Mouse (Mus musculus): ENCODE results near the gene Zfp592. TPM values are rescaled to one million over a fixed set of nuclear protein-coding genes. Genes with fewer than 3 reads are reported as not detected.

The Zfp592 gene
- polyA plus RNA-seq, 1 experiment from 2014 or later = 13.4 TPM

GRCm38 (mm10) chr7:80999536-80999935 lies 6.1 kb downstream of the Zfp592 start:
- H3K9me3 ChIP-seq (replicated peaks; ENCODE audit: control insufficient read depth, low read length) = no peaks in the 10 kb centered on the region
- 90% methylated on average over 2 of the region's 2 CpGs for WGBS (ENCODE audit: insufficient replicate concordance)
- H3K36me3 ChIP-seq (ENCODE audit: control insufficient read depth, insufficient read depth, low read length) = no peaks in the 10 kb centered on the region
- ATAC-seq (replicated peaks; ENCODE audit: insufficient number of reproducible peaks, low FRiP score, low TSS enrichment) = no peak
- H3K4me3 ChIP-seq (ENCODE audit: low read depth, low read length) = no peak overlapping the region
- H3K4me1 ChIP-seq (ENCODE audit: control insufficient read depth, insufficient read depth, low read length) = peaks cover 25% of the 10 kb centered on the region
- no peak overlapping the region for H3K4me2 ChIP-seq
- no peaks in the 10 kb centered on the region for H3K27me3 ChIP-seq (ENCODE audit: control insufficient read depth, insufficient read depth, low read length)
- no peak overlapping the region for H3K27ac ChIP-seq (ENCODE audit: low read depth, low read length)
- H3K9ac ChIP-seq (ENCODE audit: low read depth, low read length) = no peak overlapping the region

DNA sequence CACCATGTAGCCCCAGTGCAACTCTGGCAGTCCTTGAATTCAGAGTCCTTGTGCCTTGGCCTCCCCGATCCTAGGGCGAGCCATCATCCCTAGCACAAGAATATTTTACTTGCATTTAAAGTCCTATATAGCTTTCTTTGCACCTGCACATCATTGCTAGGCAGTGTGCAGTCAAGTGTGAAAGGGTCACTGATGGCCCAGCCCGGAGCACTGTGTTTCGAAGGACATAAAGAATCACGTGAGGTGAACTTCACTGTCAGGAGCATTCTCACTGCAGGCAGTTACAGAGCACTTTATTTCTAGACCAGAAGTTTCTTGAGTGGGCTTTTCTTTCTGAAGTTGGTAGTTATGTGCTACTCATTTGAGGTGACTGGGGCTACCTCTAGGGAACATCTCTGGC lies 8.4 kb downstream of the Zfp592 start:
- no peak for ATAC-seq (replicated peaks; ENCODE audit: insufficient number of reproducible peaks, low FRiP score, low TSS enrichment)

DNA sequence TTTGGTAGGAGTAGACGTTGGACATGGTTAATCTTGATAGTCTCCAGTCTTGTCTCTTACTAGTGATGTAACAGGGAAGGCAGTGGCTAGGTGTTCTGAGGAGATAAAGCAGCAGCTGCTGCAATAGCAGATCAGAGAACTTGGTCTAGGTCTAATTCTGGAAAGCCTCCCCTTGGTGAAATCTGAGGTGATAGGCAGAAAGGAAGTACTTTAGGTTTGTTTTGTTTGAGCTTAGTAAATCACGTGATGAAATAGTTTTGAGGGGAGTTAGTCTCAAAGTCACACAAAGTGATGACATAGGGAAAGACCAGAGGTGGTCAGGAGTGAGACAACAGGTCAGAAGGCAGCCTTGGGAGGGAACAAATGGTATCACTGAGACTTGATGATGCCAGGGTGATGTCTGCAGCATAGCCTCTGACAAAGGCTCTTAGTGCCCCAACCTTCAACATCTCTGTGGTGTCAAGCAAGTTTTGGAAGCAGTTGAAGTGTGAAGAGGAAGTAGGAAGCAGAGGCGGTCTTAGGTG lies 11.1 kb downstream of the Zfp592 start:
- Histone ChIP-seq H3K9me3 (replicated peaks; ENCODE audit: control insufficient read depth, low read length) (no peaks in the 10 kb centered on the region), H3K9ac (ENCODE audit: low read depth, low read length) (no peak overlapping the region), H3K4me1 (ENCODE audit: control insufficient read depth, insufficient read depth, low read length) (peaks cover 14% of the 10 kb centered on the region), H3K27ac (ENCODE audit: low read depth, low read length) (no peak overlapping the region), H3K27me3 (ENCODE audit: control insufficient read depth, insufficient read depth, low read length) (no peaks in the 10 kb centered on the region), H3K4me3 (ENCODE audit: low read depth, low read length) (no peak overlapping the region), H3K36me3 (ENCODE audit: control insufficient read depth, insufficient read depth, low read length) (peaks cover under 1% of the 10 kb centered on the region; the same call in 1 of the 2 replicates), H3K4me2 (no peak overlapping the region)
- no peak for ATAC-seq (replicated peaks; ENCODE audit: insufficient number of reproducible peaks, low FRiP score, low TSS enrichment)
- 27% methylated on average over 3 of the region's 3 CpGs for WGBS (ENCODE audit: insufficient replicate concordance)

More for the DNA sequence above, 8.4 kb downstream of the Zfp592 start:
- Histone ChIP-seq H3K9me3 (replicated peaks; ENCODE audit: control insufficient read depth, low read length) (no peaks in the 10 kb centered on the region), H3K4me2 (no peak overlapping the region), H3K27ac (ENCODE audit: low read depth, low read length) (no peak overlapping the region), H3K4me1 (ENCODE audit: control insufficient read depth, insufficient read depth, low read length) (peaks cover 14% of the 10 kb centered on the region), H3K36me3 (ENCODE audit: control insufficient read depth, insufficient read depth, low read length) (no peaks in the 10 kb centered on the region), H3K9ac (ENCODE audit: low read depth, low read length) (no peak overlapping the region), H3K27me3 (ENCODE audit: control insufficient read depth, insufficient read depth, low read length) (no peaks in the 10 kb centered on the region), H3K4me3 (ENCODE audit: low read depth, low read length) (no peak overlapping the region)
- 81% methylated on average over 5 of the region's 5 CpGs for WGBS (ENCODE audit: insufficient replicate concordance)

DNA sequence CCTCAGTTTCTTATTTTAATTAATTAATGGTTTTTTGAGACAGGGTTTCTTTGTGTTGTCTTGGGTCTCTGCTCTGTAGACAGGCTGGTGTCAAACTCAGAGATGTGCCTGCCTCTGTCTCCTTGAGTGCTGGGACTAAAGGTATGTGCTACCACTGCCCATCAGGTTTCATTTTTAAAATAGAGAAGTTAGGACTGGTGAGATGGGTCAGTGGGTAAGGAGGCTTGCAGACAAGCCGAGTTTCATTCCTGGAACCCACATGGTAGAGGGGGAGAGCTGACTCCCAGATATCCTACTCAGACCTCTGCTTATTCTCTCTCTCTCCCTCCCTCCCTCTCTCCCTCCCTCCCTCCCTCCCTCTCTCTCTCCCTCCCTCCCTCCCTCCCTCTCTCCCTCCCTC lies 12.5 kb downstream of the Zfp592 start:
- Histone ChIP-seq H3K36me3 (ENCODE audit: control insufficient read depth, insufficient read depth, low read length) (peaks cover 5% of the 10 kb centered on the region; the same call in 1 of the 2 replicates), H3K27me3 (ENCODE audit: control insufficient read depth, insufficient read depth, low read length) (no peaks in the 10 kb centered on the region), H3K4me3 (ENCODE audit: low read depth, low read length) (no peak overlapping the region), H3K4me2 (no peak overlapping the region), H3K9me3 (replicated peaks; ENCODE audit: control insufficient read depth, low read length) (no peaks in the 10 kb centered on the region), H3K27ac (ENCODE audit: low read depth, low read length) (no peak overlapping the region), H3K9ac (ENCODE audit: low read depth, low read length) (no peak overlapping the region), H3K4me1 (ENCODE audit: control insufficient read depth, insufficient read depth, low read length) (peaks cover 14% of the 10 kb centered on the region)
- 54% methylated on average over 1 of the region's 1 CpGs for WGBS (ENCODE audit: insufficient replicate concordance)
- ATAC-seq (replicated peaks; ENCODE audit: insufficient number of reproducible peaks, low FRiP score, low TSS enrichment) = no peak

DNA sequence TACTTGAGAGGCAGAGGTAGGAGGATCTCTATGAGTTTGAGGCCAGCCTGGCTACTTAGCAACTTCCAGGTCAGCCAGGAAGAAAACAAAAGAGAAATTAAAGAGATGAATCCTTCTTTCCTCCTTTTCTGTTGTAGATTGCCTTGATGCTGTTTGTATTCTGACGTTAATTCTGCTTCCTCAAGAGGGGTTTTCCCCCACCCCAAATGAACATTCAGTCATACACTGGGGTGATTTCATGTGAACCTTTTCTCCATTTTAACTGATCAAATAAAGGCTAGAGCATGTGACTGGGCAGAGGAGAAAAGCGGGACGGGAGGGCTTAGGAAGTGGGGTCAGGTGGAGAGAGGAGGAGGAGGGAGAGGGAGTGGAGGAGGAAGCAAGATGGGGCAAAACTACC lies 14.8 kb downstream of the Zfp592 start:
- Histone ChIP-seq H3K27ac (ENCODE audit: low read depth, low read length) (no peak overlapping the region), H3K9me3 (replicated peaks; ENCODE audit: control insufficient read depth, low read length) (no peaks in the 10 kb centered on the region), H3K4me3 (ENCODE audit: low read depth, low read length) (no peak overlapping the region), H3K36me3 (ENCODE audit: control insufficient read depth, insufficient read depth, low read length) (peaks cover 5% of the 10 kb centered on the region; the same call in 1 of the 2 replicates), H3K4me2 (no peak overlapping the region), H3K9ac (ENCODE audit: low read depth, low read length) (no peak overlapping the region), H3K4me1 (ENCODE audit: control insufficient read depth, insufficient read depth, low read length) (peaks cover 14% of the 10 kb centered on the region), H3K27me3 (ENCODE audit: control insufficient read depth, insufficient read depth, low read length) (no peaks in the 10 kb centered on the region)
- 82% methylated on average over 3 of the region's 3 CpGs for WGBS (ENCODE audit: insufficient replicate concordance)
- no peak for ATAC-seq (replicated peaks; ENCODE audit: insufficient number of reproducible peaks, low FRiP score, low TSS enrichment)

DNA sequence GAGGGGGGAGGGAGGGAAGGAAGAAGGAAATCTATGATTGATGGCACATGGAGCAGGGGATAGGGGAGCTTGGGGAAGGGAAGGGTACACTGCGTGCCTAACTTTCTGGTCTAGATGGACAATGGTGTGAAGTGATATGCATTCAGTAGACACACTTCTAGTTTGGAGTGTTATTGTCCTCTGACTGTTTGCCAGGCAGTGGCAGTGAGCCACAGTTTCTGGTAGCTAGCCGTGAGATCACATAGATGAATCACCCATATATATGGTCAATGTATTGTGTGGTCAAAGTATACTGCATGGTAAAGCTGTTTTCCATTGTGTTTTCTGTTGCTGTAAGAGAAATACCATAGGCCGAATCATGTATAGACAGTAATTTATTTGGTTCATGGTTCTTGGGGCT lies 18.1 kb downstream of the Zfp592 start:
- H3K27me3 ChIP-seq (ENCODE audit: control insufficient read depth, insufficient read depth, low read length) = no peaks in the 10 kb centered on the region
- peaks cover 5% of the 10 kb centered on the region; the same call in 1 of the 2 replicates for H3K36me3 ChIP-seq (ENCODE audit: control insufficient read depth, insufficient read depth, low read length)
- H3K9me3 ChIP-seq (replicated peaks; ENCODE audit: control insufficient read depth, low read length) = no peaks in the 10 kb centered on the region
- no peak overlapping the region for H3K9ac ChIP-seq (ENCODE audit: low read depth, low read length)
- H3K27ac ChIP-seq (ENCODE audit: low read depth, low read length) = no peak overlapping the region
- WGBS (ENCODE audit: insufficient replicate concordance) = 95% methylated on average over 3 of the region's 3 CpGs
- no peaks in the 10 kb centered on the region for H3K4me1 ChIP-seq (ENCODE audit: control insufficient read depth, insufficient read depth, low read length)
- no peak for ATAC-seq (replicated peaks; ENCODE audit: insufficient number of reproducible peaks, low FRiP score, low TSS enrichment)
- H3K4me2 ChIP-seq = no peak overlapping the region
- H3K4me3 ChIP-seq (ENCODE audit: low read depth, low read length) = no peak overlapping the region

DNA sequence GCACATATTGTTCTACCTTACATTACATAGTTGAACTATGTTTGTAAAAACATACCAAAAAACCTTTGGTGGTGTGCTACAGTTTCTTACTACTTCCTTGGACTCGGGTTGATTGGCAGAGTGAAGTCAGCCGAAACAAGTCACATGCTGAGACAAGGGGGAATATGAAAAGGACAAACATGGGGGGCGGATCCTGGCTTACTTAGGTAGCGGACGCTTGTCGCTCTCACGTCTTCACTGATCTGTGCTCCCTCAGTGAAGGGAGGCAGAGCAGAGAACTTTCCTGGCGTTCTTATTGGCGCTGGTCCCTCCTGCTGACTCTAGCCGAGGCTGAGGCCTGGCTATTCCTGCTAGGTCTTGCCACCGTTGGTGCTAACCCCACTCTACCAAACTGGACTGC lies 26.8 kb downstream of the Zfp592 start:
- H3K9ac ChIP-seq (ENCODE audit: low read depth, low read length) = no peak overlapping the region
- H3K27me3 ChIP-seq (ENCODE audit: control insufficient read depth, insufficient read depth, low read length) = no peaks in the 10 kb centered on the region
- H3K36me3 ChIP-seq (ENCODE audit: control insufficient read depth, insufficient read depth, low read length) = peaks cover 16% of the 10 kb centered on the region
- 72% methylated on average over 11 of the region's 11 CpGs for WGBS (ENCODE audit: insufficient replicate concordance)
- H3K4me1 ChIP-seq (ENCODE audit: control insufficient read depth, insufficient read depth, low read length) = no peaks in the 10 kb centered on the region
- H3K4me3 ChIP-seq (ENCODE audit: low read depth, low read length) = no peak overlapping the region
- H3K4me2 ChIP-seq = no peak overlapping the region
- no peak overlapping the region for H3K27ac ChIP-seq (ENCODE audit: low read depth, low read length)
- no peak for ATAC-seq (replicated peaks; ENCODE audit: insufficient number of reproducible peaks, low FRiP score, low TSS enrichment)
- H3K9me3 ChIP-seq (replicated peaks; ENCODE audit: control insufficient read depth, low read length) = no peaks in the 10 kb centered on the region

DNA sequence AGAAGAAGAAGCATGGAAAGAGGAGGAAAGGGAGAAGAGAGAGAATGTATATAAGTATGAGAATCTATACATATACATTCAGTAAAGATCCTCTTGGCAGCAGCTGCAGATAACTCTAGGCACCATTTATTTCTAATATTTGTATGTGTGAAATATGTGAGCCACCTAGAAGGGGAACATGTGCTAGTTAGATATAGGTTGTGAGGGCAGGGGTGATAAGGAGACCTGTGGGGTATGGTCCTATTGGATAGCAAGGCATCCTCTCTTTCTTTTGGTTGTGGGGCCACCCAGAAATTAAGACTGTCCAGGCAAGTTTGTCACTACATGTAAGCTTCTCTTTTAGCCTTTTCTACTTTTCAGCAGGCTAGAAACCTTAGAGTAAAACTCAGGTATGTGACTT lies 29.2 kb downstream of the Zfp592 start:
- Histone ChIP-seq H3K9me3 (replicated peaks; ENCODE audit: control insufficient read depth, low read length) (no peaks in the 10 kb centered on the region), H3K9ac (ENCODE audit: low read depth, low read length) (no peak overlapping the region), H3K27me3 (ENCODE audit: control insufficient read depth, insufficient read depth, low read length) (no peaks in the 10 kb centered on the region), H3K36me3 (ENCODE audit: control insufficient read depth, insufficient read depth, low read length) (peaks cover 20% of the 10 kb centered on the region), H3K27ac (ENCODE audit: low read depth, low read length) (no peak overlapping the region), H3K4me3 (ENCODE audit: low read depth, low read length) (no peak overlapping the region), H3K4me2 (no peak overlapping the region), H3K4me1 (ENCODE audit: control insufficient read depth, insufficient read depth, low read length) (no peaks in the 10 kb centered on the region)
- ATAC-seq (replicated peaks; ENCODE audit: insufficient number of reproducible peaks, low FRiP score, low TSS enrichment) = no peak

DNA sequence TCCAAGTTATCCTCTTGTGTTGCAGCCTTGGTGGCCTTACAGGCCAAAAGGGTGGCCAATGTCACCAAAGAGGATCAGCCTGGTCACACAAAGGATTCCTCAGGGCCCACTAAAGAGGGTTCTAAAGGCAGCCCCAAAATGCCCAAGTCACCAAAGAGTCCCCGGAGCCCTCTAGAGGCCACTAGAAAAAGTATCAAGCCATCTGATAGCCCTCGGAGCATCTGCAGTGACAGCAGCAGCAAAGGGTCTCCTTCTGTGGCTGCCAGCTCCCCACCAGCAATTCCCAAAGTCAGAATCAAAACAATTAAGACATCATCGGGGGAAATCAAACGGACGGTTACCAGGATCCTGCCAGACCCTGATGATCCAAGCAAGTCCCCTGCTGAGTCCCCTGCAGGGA lies 30.6 kb downstream of the Zfp592 start:
- Histone ChIP-seq H3K4me2 (no peak overlapping the region), H3K9me3 (replicated peaks; ENCODE audit: control insufficient read depth, low read length) (no peaks in the 10 kb centered on the region), H3K4me3 (ENCODE audit: low read depth, low read length) (no peak overlapping the region), H3K4me1 (ENCODE audit: control insufficient read depth, insufficient read depth, low read length) (no peaks in the 10 kb centered on the region), H3K9ac (ENCODE audit: low read depth, low read length) (no peak overlapping the region), H3K27me3 (ENCODE audit: control insufficient read depth, insufficient read depth, low read length) (no peaks in the 10 kb centered on the region), H3K27ac (ENCODE audit: low read depth, low read length) (no peak overlapping the region), H3K36me3 (ENCODE audit: control insufficient read depth, insufficient read depth, low read length) (peaks cover 20% of the 10 kb centered on the region)
- no peak for ATAC-seq (replicated peaks; ENCODE audit: insufficient number of reproducible peaks, low FRiP score, low TSS enrichment)
- WGBS (ENCODE audit: insufficient replicate concordance) = 58% methylated on average over 5 of the region's 5 CpGs
